Comparison of ENCODE assay signal across 13 mouse cellular contexts in genomic region chr1:138901431-138902117, GRCm38 (mm10). TPM values are rescaled to one million over a fixed set of nuclear protein-coding genes. Genes with fewer than 3 reads are reported as not detected.
DNase-seq lines count a peak whose midpoint lies in the region; ATAC-seq and TF ChIP-seq lines count a peak whose summit lies in the region.
"Had no signal": no experiment of that assay in that cellular context is flagged by ENCODE, and none has a peak within 500 bp of the region (broad histone marks: within the 10 kb centered on the region; RNA-seq: fewer than 3 reads in every experiment).

No protein-coding gene starts in this region.

- intact Hi-C loops in left cerebral cortex, postnatal 14 days (cut with DNase I), result no loop called here
- intact Hi-C loops in heart, postnatal 25 days (cut with DNase I), result no loop called here

- TF ChIP-seq POLR2A in lung, adult 2 months (IDR thresholded peaks at IDR 0.05; ENCODE audit: borderline replicate concordance, extremely low read depth, low read depth, low read length), result no peak

- no peak overlapping the region for H3K27ac ChIP-seq in liver, embryonic 12.5 days
- H3K27ac ChIP-seq: hindbrain, embryonic 14.5 days had no signal

- no peak for ATAC-seq in liver, embryonic 12.5 days

- peak; percentile 91 for DNase-seq in brain, adult 2 months (ENCODE audit: low read depth, low spot score)
- DNase-seq in cerebellum, adult 18-20 months, result peak; percentile 78 to 83
- peak; percentile 56 for DNase-seq in gonadal fat pad, adult 2 months (ENCODE audit: low read depth)
- DNase-seq in left cerebral cortex, postnatal 14 days (ENCODE audit: low spot score in 2 of 2), result peak; percentile 6 to 18
- no peak for DNase-seq in lung, adult 2 months
- DNase-seq in thymus, postnatal 14 days, result no peak
- DNase-seq in heart, postnatal 25 days (ENCODE audit: low spot score), result no peak
- DNase-seq: adrenal gland, adult 8-10 months; gastrocnemius, postnatal 10 days; kidney, postnatal 36 days; lung, postnatal 14 days had no signal

- H3K36me3 ChIP-seq in liver, embryonic 12.5 days, result no peaks in the 10 kb centered on the region

- 77% methylated on average over 16 of the region's 16 CpGs for WGBS in liver, embryonic 12.5 days (ENCODE audit: insufficient replicate concordance)
- WGBS in lung, adult 2 months, result 82% methylated on average over 16 of the region's 16 CpGs

- H3K9ac ChIP-seq in liver, embryonic 12.5 days, result no peak overlapping the region
- H3K9ac ChIP-seq: hindbrain, embryonic 14.5 days had no signal

- no peak for TF ChIP-seq CTCF in lung, adult 2 months (IDR thresholded peaks at IDR 0.05; ENCODE audit: insufficient read depth, low read length)

- no peak overlapping the region for H3K4me3 ChIP-seq in liver, embryonic 12.5 days
- no peak overlapping the region for H3K4me3 ChIP-seq in lung, adult 2 months (replicated peaks; ENCODE audit: extremely low read depth, low read depth, low read length)

- no peaks in the 10 kb centered on the region for H3K27me3 ChIP-seq in liver, embryonic 12.5 days (replicated peaks)

- no peaks in the 10 kb centered on the region for H3K4me1 ChIP-seq in liver, embryonic 12.5 days
- H3K4me1 ChIP-seq in lung, adult 2 months (ENCODE audit: control insufficient read depth, insufficient read depth, low read length), result no peaks in the 10 kb centered on the region

- H3K9me3 ChIP-seq in liver, embryonic 12.5 days (replicated peaks), result no peaks in the 10 kb centered on the region

- no peak overlapping the region for H3K4me2 ChIP-seq in liver, embryonic 12.5 days
- H3K4me2 ChIP-seq: hindbrain, embryonic 14.5 days had no signal

RNA-seq across cellular contexts. Expression of gene 2310009B15Rik, which starts 44.9 kb away (rescaled TPM):
- polyA plus RNA-seq in gonadal fat pad, adult 2 months (2012; rRNA removed), result 30.1 and 31.3 TPM in 2 replicates
- total RNA-seq in left cerebral cortex, postnatal 14 days (2021), result 10 to 100 TPM; 13.7 to 14.2 TPM
- 19.1 and 20.4 TPM in 2 replicates for polyA plus RNA-seq in liver, embryonic 12.5 days (2016; fragmentation: Nextera tagmentation; extraction: Ambion mirVana)
- 20.2 and 20.6 TPM in 2 replicates for polyA plus RNA-seq in lung, adult 2 months (2012; rRNA removed)
- total RNA-seq in heart, postnatal 25 days (2021), result 1 to 10 TPM; 8.9 to 10.0 TPM

RNA-seq across cellular contexts. Expression of gene Lhx9, which starts 53.2 kb away (rescaled TPM):
- polyA plus RNA-seq in gonadal fat pad, adult 2 months (2012; rRNA removed), result 0.20 and 0.44 TPM in 2 replicates
- total RNA-seq in left cerebral cortex, postnatal 14 days (2021), result 1 to 10 TPM in 1 of 2 experiments, under 1 TPM in 1; 0.33 to 1.6 TPM
- polyA plus RNA-seq in liver, embryonic 12.5 days (2016; fragmentation: Nextera tagmentation; extraction: Ambion mirVana), result 0.54 and 0.80 TPM in 2 replicates
- not detected in 2 replicates for polyA plus RNA-seq in lung, adult 2 months (2012; rRNA removed)
- total RNA-seq in heart, postnatal 25 days (2021), result not detected
- total RNA-seq: adrenal gland, adult 8-10 months; gastrocnemius, postnatal 10 days had no signal

Comparison
In these comparisons a context has a peak if more than half of its experiments do, and no peak if none do; other contexts are left out.
1. DNase-seq: peak in brain, adult 2 months (single experiment), cerebellum, adult 18-20 months (2 of 2), gonadal fat pad, adult 2 months (single experiment) and left cerebral cortex, postnatal 14 days (2 of 2); none in lung, adult 2 months (single experiment), thymus, postnatal 14 days (single experiment) and heart, postnatal 25 days (single experiment).